Mouse (Mus musculus) hindbrain, embryonic 16.5 days (tissue): ENCODE results near the gene Depdc5. TPM values are rescaled to one million over a fixed set of nuclear protein-coding genes. Genes with fewer than 3 reads are reported as not detected.

ENCODE experiments used
- ATAC-seq: fragments of 200-750 bp; cut with Nextera tagmentation; 2 replicates; pipeline ENCODE4 v1.8.0; 2017; ENCODE audit warnings: moderate TSS enrichment, moderate library complexity
- H3K27ac ChIP-seq: fragments of 300-500 bp; sonication (generic); 2 replicates; pipeline ENCODE4 v1.5.1; 2014; ENCODE audit warnings: low read depth, mild to moderate bottlenecking, control low read depth, low read length, moderate library complexity
- H3K27me3 ChIP-seq: fragments of 300-500 bp; sonication (generic); replicated peaks from 2 replicates; pipeline ENCODE4 v1.6.1; 2014; ENCODE audit warnings: low read length; ENCODE audit not compliant: control insufficient read depth, insufficient read depth
- H3K36me3 ChIP-seq: fragments of 300-500 bp; sonication (generic); 2 replicates; pipeline ENCODE4 v1.6.1; 2014; ENCODE audit warnings: mild to moderate bottlenecking, low read length, moderate library complexity, mixed read lengths; ENCODE audit not compliant: control insufficient read depth, insufficient read depth
- H3K4me1 ChIP-seq: fragments of 300-500 bp; sonication (generic); 2 replicates; pipeline ENCODE4 v1.6.1; 2014; ENCODE audit warnings: low read depth, low read length; ENCODE audit not compliant: control insufficient read depth, insufficient read depth
- H3K4me2 ChIP-seq: fragments of 300-500 bp; sonication (generic); 2 replicates; pipeline ENCODE4 v1.6.1; 2014; ENCODE audit warnings: mild to moderate bottlenecking, low read length, control low read depth, moderate library complexity
- H3K4me3 ChIP-seq: fragments of 300-500 bp; sonication (generic); 2 replicates; pipeline ENCODE4 v1.5.1; 2014; ENCODE audit warnings: mild to moderate bottlenecking, low read length, control low read depth, moderate library complexity
- H3K9ac ChIP-seq: fragments of 300-500 bp; sonication (generic); 2 replicates; pipeline ENCODE4 v1.6.1; 2014; ENCODE audit warnings: low read depth, mild to moderate bottlenecking, control low read depth, low read length, moderate library complexity
- H3K9me3 ChIP-seq: fragments of 300-500 bp; sonication (generic); 2 replicates; pipeline ENCODE4 v1.6.1; 2014; ENCODE audit warnings: mild to moderate bottlenecking, low read length, moderate library complexity; ENCODE audit not compliant: control insufficient read depth
- WGBS: fragments of 180-500 bp; shearing (Covaris S2); extraction: QIAGEN DNeasy Blood & Tissue Kit; methylation state at CpG from one replicate; pipeline ENCODE4 v1.1.7; 2014; 5-methylcytosine and 5-hydroxymethylcytosine counted together
- polyA plus RNA-seq: library from polyadenylated mRNA; unstranded; fragments of >200 nt; fragmentation: Nextera tagmentation; extraction: Ambion mirVana; gene quantifications from 2 replicates; pipeline ENCODE4 v1.2.1, GENCODE M21; 2015

Depdc5 gene
- polyA plus RNA-seq, 1 experiment from 2014 or later: 21.5 TPM

DNA sequence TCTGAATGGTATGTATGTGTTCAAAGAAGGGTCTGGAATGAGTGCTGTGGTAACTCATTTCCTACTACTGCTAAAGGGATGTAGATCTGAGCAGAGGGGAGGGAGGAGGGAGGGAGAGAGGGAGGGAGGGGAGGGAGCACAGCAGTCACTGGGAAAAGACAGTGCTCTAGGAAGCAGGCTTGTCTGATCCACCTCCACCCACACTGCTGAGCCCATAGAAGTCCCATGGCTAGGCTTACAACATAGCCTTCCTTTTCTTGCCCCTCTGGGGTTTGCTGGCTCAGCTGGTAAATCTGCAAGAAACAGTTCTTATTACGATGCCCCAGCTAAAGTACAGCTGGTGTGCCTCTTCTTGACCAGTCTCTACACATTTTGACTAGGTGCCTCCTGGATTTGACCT is 124.4 kb downstream of the Depdc5 start:
- Histone ChIP-seq H3K36me3 (peaks cover 12% of the 10 kb centered on the region), H3K4me1 (no peaks in the 10 kb centered on the region)
- no peak for ATAC-seq

DNA sequence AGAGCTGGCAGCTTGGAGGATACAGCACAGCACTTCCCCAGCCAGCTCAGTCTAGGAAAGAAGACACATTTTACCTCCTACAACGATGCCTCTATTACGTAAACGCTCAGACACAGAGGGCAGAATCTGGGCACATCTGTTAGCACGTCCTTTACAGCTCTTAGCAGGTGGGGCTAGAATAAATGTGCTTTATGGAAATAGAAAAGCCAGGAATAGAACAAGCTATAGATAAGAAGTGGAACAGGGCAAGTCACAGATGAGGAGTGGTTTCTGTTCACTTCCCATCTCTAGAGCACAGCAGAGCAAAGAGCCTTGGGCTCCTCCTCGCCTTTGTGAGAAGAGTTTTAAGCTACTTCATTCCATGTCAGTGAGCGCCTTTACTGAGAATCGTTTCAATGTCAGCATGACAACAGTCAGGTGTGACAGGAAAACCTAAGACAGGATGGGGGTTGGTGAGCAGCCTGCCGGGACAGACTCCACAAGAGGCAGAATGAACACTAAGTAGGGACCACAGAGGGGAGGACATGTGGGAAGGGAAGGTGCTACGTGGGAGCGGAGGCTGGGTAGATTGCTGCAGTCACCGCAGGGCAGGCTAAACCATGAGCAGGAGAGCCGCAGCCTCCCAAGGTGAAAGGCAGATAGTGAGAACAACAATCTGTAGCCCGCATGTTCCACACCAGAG is 126.6 kb downstream of the Depdc5 start:
- no peak for ATAC-seq
- Histone ChIP-seq H3K27me3 (no peaks in the 10 kb centered on the region), H3K4me3 (no peak overlapping the region), H3K9ac (no peak overlapping the region), H3K4me2 (no peak overlapping the region), H3K36me3 (no peaks in the 10 kb centered on the region), H3K9me3 (no peaks in the 10 kb centered on the region), H3K4me1 (no peaks in the 10 kb centered on the region), H3K27ac (no peak overlapping the region)
- WGBS: 83% methylated on average over 13 of the region's 13 CpGs

More for the DNA sequence above, 124.4 kb downstream of the Depdc5 start:
- WGBS: 54% methylated on average over 1 of the region's 1 CpGs
- H3K4me3 ChIP-seq: no peak overlapping the region
- H3K4me2 ChIP-seq: no peak overlapping the region
- H3K27ac ChIP-seq: no peak overlapping the region
- no peaks in the 10 kb centered on the region for H3K27me3 ChIP-seq
- no peaks in the 10 kb centered on the region for H3K9me3 ChIP-seq
- H3K9ac ChIP-seq: no peak overlapping the region

DNA sequence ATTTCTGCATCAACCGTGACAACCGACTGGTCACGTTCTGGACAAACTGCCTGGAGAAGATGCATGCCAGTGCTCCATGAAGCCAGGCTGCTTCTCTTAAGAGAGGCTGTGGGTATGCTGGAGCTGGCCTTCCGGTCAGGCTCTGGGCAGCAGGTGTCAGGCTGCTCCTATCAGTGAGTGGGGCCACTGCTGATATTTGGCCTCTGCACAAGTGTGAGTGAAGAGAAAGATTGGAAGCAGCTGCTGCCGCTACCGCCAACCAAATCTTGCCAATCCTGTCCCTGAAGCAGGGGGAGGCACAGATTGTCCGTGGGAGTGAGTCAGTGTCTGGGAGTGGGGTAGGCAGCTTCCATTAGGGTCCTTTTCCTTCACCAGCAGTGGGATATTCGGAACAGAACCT is 127.7 kb downstream of the Depdc5 start:
- Histone ChIP-seq H3K4me2 (no peak overlapping the region), H3K36me3 (no peaks in the 10 kb centered on the region), H3K9me3 (no peaks in the 10 kb centered on the region), H3K4me1 (no peaks in the 10 kb centered on the region), H3K4me3 (no peak overlapping the region), H3K9ac (no peak overlapping the region), H3K27ac (no peak overlapping the region), H3K27me3 (no peaks in the 10 kb centered on the region)
- WGBS: 75% methylated on average over 8 of the region's 8 CpGs
- ATAC-seq: peak; percentile 49; the same call in 1 of the 2 replicates

DNA sequence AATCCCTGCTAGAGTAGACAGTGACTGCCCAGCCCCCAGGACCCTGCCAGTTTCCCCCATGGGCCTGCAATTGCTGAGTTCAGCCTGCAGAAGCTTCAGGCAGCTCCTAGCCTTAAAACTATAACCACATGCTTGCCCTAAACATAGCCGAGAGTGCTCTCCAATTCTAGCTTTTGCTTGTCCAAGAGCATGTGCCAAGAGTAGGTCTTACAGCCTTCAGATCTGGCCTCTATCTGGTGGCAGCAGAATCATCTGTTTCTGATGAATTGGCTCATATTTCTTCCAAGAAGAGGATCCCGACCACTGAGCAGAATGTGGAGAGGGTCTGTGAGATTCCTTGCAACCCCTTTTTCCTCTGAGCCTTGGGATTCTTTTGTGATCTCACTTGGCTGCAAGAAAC is 131.0 kb downstream of the Depdc5 start:
- H3K36me3 ChIP-seq: no peaks in the 10 kb centered on the region
- no peaks in the 10 kb centered on the region for H3K9me3 ChIP-seq
- no peak overlapping the region for H3K4me3 ChIP-seq
- no peak overlapping the region for H3K9ac ChIP-seq
- H3K27ac ChIP-seq: no peak overlapping the region
- peaks cover 3% of the 10 kb centered on the region for H3K4me1 ChIP-seq
- 53% methylated on average over 2 of the region's 2 CpGs for WGBS
- no peak overlapping the region for H3K4me2 ChIP-seq
- ATAC-seq: no peak
- H3K27me3 ChIP-seq: no peaks in the 10 kb centered on the region

DNA sequence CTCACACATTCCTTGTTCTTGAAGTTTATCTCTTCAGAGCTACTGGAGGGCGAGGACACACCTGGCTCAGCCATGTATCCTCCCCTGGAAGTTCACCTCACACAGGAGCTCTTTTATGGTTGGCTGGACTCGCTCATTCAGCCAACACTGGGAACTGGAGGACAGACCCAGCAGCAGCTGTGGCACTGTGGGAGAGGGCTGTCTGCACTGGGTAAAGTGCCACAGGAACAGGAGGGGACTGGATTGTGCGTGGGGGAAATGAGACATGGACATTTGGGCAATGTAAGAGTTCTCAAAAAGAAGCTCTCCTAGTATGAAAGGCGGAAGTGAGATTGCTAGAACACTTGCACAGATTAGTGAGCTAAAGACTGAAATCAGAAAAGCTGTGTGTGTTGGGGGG is 132.3 kb downstream of the Depdc5 start:
- Histone ChIP-seq H3K36me3 (no peaks in the 10 kb centered on the region), H3K4me3 (no peak overlapping the region), H3K4me2 (no peak overlapping the region), H3K9ac (no peak overlapping the region), H3K4me1 (peaks cover 3% of the 10 kb centered on the region), H3K27ac (no peak overlapping the region), H3K27me3 (no peaks in the 10 kb centered on the region), H3K9me3 (no peaks in the 10 kb centered on the region)
- 77% methylated on average over 4 of the region's 4 CpGs for WGBS
- ATAC-seq: no peak

- peak; percentile 68 for ATAC-seq
Measured at GRCm38 (mm10) chr5:32996560-32996959, 133.1 kb downstream of the Depdc5 start.

GRCm38 (mm10) chr5:32997686-32998085 is 134.2 kb downstream of the Depdc5 start:
- H3K4me2 ChIP-seq: no peak overlapping the region
- H3K9me3 ChIP-seq: no peaks in the 10 kb centered on the region
- no peak overlapping the region for H3K9ac ChIP-seq
- WGBS: 68% methylated on average over 4 of the region's 4 CpGs
- no peaks in the 10 kb centered on the region for H3K36me3 ChIP-seq
- no peak overlapping the region for H3K4me3 ChIP-seq
- no peaks in the 10 kb centered on the region for H3K27me3 ChIP-seq
- peaks cover 3% of the 10 kb centered on the region for H3K4me1 ChIP-seq
- ATAC-seq: no peak
- no peak overlapping the region for H3K27ac ChIP-seq

More at GRCm38 (mm10) chr5:32996560-32996959, 133.1 kb downstream of the Depdc5 start:
- Histone ChIP-seq H3K4me1 (peaks cover 3% of the 10 kb centered on the region), H3K4me2 (no peak overlapping the region), H3K36me3 (no peaks in the 10 kb centered on the region), H3K27ac (peak overlapping the region; percentile 46; the same call in 1 of the 2 replicates), H3K27me3 (no peaks in the 10 kb centered on the region), H3K9me3 (no peaks in the 10 kb centered on the region), H3K9ac (no peak overlapping the region), H3K4me3 (no peak overlapping the region)
- WGBS: 70% methylated on average over 1 of the region's 1 CpGs

DNA sequence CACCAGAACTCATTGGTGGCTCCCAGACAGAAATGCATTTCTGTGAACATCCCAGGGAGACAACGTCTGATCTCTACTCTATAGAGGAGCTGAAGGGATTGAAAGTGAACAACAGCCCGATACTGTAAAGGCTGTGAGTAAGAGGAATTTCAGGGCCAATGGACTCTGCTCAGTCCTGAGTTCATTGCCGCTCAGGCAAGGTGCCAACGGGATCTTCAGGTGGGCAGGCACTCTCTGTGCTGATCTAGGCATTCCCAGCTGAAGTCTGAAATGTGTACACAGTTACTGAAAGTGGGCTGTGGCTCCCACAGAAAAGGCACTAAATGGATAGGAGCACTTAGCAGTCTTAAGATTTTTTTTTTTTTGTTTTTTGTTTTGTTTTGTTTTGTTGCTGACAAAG is 135.3 kb downstream of the Depdc5 start:
- WGBS: 95% methylated on average over 4 of the region's 4 CpGs

GRCm38 (mm10) chr5:33001111-33001510 is 137.6 kb downstream of the Depdc5 start:
- H3K27ac ChIP-seq: no peak overlapping the region
- H3K4me1 ChIP-seq: peaks cover 10% of the 10 kb centered on the region
- H3K36me3 ChIP-seq: no peaks in the 10 kb centered on the region
- H3K4me3 ChIP-seq: no peak overlapping the region
- no peak overlapping the region for H3K9ac ChIP-seq
- H3K9me3 ChIP-seq: no peaks in the 10 kb centered on the region
- WGBS: 91% methylated on average over 5 of the region's 5 CpGs
- no peak overlapping the region for H3K4me2 ChIP-seq
- no peaks in the 10 kb centered on the region for H3K27me3 ChIP-seq
- ATAC-seq: no peak

More for the DNA sequence above, 135.3 kb downstream of the Depdc5 start:
- no peak for ATAC-seq
- Histone ChIP-seq H3K9me3 (no peaks in the 10 kb centered on the region), H3K27ac (no peak overlapping the region), H3K4me1 (peaks cover 3% of the 10 kb centered on the region), H3K4me3 (no peak overlapping the region), H3K9ac (no peak overlapping the region), H3K36me3 (no peaks in the 10 kb centered on the region), H3K4me2 (no peak overlapping the region), H3K27me3 (no peaks in the 10 kb centered on the region)
